Mouse (Mus musculus) cerebellum, adult 11 months (tissue): ENCODE results near the gene Igf2bp3.

Experiments
- DNase-seq: peaks from one replicate; pipeline ENCODE4 v3.0.0; 2022

Igf2bp3 gene

DNA sequence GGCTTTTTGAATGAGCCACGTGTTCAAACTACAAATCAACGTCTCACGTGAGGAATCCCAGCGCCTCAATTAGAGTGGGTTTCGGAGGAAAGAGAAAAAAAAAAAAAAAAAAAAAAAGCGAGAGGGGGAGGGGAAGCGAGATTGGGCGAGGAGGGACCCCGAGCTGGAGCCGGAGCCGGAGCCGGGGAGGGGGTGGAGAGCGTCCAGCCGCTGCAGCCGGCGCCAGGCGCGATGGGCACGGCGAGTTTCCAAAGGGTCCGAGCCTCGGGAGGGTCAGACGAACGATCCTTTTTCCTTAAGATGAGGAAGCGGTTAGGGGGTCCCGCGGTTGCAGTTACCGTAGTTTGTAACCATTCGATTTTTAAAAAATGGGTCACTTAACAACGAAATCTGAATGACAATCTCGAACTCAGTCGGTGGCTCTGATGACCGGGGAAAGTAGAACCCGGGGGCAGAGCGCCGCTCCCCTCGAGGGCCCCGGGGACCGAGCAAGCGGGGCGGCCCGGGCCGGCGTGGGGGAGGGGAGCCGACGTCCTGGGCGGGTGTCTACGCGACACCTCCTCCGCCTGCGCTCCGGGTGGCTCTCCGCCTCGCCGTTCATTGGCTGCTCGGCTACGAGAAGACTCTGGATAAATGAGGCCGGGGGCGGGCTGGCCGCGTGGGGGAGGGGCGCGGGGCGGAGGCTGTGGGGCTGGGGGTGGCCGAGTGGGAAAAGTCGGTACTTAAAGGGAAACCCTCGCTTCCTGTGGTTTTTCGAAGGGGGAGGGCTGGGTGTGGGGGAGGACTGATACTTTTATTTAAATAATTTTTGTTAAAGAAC is at the start of gene Igf2bp3:
Igf2bp3 (minus strand) TSS at position 30 of the 820 bp plus-strand sequence.
- no peak for DNase-seq

DNA sequence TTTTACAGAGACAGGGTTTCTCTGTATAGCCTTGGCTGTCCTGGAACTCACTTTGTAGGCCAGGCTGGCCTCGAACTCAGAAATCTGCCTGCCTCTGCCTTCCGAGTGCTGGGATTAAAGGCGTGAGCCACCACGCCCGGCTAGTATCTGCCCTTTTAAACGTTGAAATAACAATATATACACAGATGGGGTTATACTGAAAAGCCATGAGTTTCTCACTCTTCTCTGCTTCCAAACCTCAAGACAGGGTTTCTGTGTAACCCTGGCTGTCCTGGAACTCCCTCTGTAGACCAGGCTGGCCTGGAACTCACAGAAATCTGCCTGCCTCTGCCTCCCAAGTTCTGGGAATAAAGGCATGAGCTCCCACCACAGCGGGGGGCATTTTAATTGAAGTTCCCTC is 49.7 kb upstream of the Igf2bp3 start:
- DNase-seq = peak; percentile 18

GRCm38 (mm10) chr6:49263847-49264243 is 49.1 kb upstream of the Igf2bp3 start, which contains the start of gene Tra2a:
Tra2a (minus strand) TSS chr6:49264033.
- peak; percentile 94 for DNase-seq

DNA sequence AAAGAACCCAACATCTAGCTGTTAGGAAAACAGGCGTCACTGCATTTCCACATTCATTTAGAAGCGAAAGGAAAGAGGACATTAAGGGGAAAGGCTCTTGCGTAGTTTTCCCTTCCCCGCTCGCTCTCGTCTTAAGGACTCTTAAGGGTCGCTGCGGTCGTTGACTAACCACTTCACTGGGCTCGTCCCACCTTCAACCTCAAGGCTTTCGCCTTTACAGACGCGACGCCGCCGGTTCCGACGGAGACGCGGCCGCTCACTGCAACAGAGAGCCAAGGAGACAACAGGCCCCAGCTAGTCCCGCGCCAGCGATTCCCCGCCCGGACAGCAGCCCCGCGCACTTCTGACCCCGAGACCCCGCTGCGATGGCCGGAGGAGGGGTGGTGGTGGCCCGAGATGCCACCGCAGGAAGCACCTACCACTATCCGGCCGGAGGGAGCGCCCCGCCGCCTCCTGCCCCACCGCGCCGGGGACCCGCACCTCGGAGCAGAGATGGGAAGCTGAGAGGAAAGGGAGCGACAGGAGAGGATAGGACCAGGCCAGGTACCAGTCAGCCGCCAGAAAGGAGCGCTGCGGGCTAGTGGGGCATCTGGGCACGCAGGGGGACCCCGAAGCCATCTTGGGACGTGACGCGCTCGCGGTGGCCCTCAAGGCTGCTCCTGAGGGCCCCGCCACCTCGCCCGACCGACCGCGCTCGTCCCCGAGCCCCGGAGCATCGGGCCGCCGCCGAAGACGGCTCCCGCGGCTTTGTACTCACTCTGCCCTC is 48.5 kb upstream of the Igf2bp3 start:
- DNase-seq = no peak

- DNase-seq = no peak
These were observed 47.7 kb upstream of the Igf2bp3 start for GRCm38 (mm10) chr6:49262421-49262820.

DNA sequence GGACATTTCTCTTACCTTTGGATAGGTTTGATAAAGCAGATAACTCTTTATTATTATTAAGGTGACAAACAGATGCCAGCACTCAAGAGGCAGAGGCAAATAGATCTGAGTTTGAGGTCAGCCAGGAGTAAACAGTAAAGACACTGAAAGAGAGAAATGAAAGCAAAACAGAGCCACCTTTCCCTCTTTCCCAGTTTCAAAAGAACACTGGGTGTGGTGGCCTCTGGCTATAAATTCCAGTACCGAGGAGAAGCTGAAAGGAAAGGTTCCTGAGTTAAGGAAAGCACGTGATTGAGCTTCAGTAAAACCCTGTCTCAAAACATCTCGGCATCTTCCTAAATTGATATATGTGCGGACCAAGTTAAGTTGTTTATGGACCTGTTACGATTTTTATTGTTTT is 45.0 kb upstream of the Igf2bp3 start:
- DNase-seq = no peak

- no peak for DNase-seq
These were observed 43.1 kb upstream of the Igf2bp3 start for GRCm38 (mm10) chr6:49257880-49258279.

GRCm38 (mm10) chr6:49252207-49252606 is 37.5 kb upstream of the Igf2bp3 start:
- DNase-seq = no peak

DNA sequence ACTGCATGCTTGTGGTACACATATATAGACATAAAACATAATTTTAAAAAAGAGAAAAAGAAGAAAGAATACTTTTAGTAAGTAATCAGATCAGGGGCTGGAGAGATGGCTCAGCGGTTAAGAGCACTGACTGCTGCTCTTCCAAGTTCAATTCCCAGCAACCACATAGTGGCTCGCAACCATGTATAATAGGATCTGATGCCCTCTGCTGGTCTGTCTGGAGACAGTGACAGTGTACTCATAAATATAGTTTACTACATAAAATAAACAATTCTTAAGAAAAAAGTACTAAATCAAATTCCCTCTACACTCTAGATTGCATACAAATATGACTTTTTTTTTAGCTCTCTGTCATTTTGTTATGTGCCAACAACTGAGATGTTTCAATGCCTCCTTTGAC is 36.4 kb upstream of the Igf2bp3 start:
- DNase-seq = no peak

DNA sequence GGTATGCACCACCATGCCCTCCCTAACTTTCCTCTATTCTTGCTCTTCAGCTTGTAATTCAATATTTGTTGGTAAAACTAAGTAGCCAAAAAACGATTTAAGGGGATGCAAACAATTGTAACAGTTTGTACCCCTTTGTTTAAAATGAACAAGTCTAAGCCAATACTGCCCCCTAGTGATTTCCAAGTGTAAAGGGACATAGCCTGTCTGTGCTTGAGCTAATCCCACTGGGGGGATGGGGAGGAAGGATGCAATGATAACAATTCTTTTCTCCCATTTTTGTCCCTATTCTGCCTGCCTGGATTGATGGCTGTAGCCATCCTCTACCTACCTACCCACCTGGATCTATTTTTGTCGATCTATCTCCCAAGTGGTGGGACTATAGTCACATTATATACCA is 32.5 kb upstream of the Igf2bp3 start:
- DNase-seq = no peak

GRCm38 (mm10) chr6:49242331-49242730 is 27.6 kb upstream of the Igf2bp3 start:
- no peak for DNase-seq

- no peak for DNase-seq
These were observed 26.8 kb upstream of the Igf2bp3 start for GRCm38 (mm10) chr6:49241562-49241961.

- DNase-seq = peak; percentile 100
These were observed 21.6 kb upstream of the Igf2bp3 start for GRCm38 (mm10) chr6:49236331-49236730.

GRCm38 (mm10) chr6:49233356-49233755 is 18.6 kb upstream of the Igf2bp3 start:
- no peak for DNase-seq

DNA sequence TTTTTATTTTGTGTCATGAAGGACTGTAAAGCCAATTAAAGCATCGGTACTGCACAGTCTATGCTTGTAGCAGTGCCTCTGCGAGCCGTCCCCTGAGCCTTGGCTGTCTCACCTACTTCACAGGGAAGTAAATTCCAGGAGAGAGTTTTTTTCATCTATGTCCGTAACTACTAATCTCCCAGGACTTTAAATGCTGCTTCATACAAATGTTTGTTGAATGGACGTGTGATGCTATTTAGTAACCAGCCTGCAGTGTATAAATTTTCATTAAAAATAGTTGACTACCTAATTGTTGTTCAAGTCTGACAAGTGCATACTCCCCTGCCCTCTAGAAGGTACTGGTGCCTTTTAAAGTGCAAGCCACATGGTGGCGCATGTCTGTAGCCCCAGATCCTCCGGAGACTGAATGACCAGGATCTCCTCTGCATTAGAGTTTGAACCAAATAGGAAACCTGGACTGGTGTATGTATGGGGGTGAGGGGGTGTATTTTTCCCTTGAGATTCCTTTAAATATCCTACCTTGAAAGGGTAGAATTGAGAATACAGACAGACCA is 13.4 kb upstream of the Igf2bp3 start:
- DNase-seq = no peak

- no peak for DNase-seq
These were observed 12.5 kb upstream of the Igf2bp3 start for GRCm38 (mm10) chr6:49227184-49227735.

GRCm38 (mm10) chr6:49225728-49226123 is 11.0 kb upstream of the Igf2bp3 start:
- DNase-seq = no peak

DNA sequence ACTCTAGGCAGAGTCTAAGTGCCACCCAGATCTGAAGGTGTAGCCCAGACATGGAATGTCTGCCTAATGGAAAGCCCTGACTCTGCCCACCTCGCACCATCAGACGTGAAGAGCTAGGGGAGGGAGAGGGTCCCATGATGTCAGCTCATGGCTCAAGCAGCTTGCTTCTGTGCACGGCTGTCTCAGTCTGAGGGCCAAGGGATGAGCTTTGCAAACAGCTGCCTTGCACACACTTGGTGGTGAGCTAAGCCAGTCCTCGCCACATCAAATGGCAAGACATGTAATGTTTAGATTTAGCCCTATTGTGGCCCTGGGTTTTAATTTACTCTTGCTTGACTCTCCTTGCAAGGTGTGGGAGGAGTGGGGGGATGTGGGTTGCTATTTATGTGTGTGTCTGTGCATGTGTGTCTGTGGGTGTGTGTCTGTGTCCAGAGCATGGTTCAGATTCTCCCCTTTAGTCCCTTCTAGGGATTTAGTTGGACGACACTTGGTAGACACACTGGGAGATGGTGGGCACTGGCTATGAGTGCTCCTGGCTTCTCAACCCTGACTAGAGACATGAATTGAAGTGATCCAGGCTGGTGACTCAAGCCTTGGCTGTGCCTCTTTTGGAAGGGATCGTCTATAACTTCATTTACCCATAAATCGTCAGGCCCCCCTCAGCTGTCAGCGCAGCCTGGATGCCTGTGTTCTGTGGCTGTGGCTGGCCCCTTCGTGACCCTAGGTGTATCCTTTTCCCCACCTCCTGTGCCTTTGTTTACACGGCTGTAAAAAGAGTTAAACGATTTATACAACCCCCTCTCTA is 10.4 kb upstream of the Igf2bp3 start:
- DNase-seq = no peak

DNA sequence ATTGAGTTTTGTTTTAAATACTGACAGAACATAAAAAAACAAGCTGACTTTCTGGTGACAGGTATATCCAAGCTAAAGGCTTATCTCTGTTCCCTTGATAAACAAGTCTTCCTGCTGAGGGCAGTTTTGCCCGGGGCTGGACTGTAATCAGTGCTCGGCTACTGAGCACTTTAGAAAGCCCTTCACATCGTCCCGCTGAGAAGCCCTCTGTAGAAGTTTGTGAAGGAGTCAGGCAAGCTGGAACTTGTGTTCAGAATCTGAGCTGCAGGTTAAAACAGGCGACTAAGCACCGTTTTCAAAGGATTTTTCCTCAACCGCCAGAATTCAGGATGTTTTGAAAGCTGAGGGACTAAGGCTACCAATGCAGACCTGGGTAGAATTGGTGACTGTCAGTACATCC is 7.1 kb upstream of the Igf2bp3 start:
- DNase-seq = no peak

DNA sequence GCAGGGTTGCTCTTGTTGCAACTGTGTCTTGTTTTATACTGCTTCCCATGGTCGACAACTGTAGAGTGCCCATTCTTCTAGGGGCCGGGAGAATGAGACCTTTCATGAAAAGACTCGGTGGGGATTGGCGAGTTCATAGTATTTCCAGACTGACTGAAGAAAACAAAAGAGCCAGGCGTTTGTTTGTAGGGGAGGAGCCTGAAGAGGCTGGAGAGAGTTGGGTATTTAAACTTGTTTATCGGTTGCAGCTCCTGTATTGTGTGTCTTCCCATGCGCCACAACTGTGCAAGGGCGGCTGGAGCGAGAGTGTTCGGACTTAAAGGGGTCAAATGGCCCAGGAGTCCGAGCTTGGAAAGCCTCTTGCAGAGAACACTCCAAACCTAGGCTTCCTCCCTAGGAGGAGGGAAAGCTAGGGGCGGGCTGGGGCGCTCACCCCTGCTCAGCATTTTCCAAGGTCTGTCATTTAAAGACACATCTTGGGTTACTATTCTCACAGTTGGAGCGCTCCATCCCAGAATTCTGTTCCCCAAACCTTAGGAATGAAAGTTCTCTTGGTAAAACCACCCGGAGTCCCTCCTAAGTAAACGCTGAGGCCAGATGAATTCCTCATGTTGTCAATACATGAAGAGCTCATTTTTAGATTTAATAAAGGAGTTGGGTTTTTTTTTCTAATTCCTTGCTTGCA is 5.3 kb upstream of the Igf2bp3 start:
- no peak for DNase-seq

DNA sequence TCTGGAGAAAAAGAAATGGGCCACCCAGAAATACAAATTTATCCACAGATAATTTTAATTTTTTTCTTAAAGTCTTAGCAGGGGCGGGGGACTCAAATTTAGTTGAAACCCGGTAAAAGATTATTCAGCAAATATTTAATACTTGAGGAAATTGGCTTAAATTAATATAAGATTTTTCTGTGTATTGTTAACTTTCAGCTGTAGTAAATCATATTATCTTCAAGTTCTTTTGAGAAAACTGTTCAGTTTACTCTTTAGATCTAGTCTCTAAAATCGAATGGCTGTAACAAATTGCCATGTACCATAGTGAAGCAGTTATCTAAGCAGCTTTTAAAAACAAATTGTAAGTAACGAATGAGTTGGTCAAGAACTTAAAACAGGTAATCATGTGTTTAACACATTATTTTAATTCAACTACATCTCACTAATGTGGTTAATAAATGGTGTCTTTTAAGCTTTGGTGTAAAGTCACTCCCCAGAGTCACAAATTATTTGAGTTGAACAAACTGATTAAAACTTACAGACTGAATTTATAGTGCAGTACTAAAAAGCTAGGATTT is 4.3 kb upstream of the Igf2bp3 start:
- DNase-seq = no peak
